Mouse (Mus musculus) heart, postnatal 0 days (tissue): ENCODE data around the gene Tnrc6c. TPM values are rescaled to one million over a fixed set of nuclear protein-coding genes. Genes with fewer than 3 reads are reported as not detected.
"Not testable (repeated sequence)": the region's sequence is repeated elsewhere in the genome, so short reads cannot be mapped to it uniquely, and the experiment has no call there.

Experiments
- ATAC-seq: fragments of 200-750 bp; cut with Nextera tagmentation; 2 replicates; pipeline ENCODE4 v1.8.0; 2017; ENCODE audit warnings: low read depth, moderate number of reproducible peaks, moderate library complexity; ENCODE audit not compliant: insufficient read depth
- DNase-seq: peaks from one replicate; pipeline ENCODE4 v3.0.0-alpha.2; 2016; ENCODE audit warnings: low spot score
- H3K27ac ChIP-seq: fragments of 300-500 bp; sonication (generic); 2 replicates; pipeline ENCODE4 v1.5.1; 2014; ENCODE audit warnings: low read depth, mild to moderate bottlenecking
- H3K27me3 ChIP-seq: fragments of 300-500 bp; sonication (generic); 2 replicates; pipeline ENCODE4 v1.6.1; 2014; ENCODE audit warnings: low read length, mixed read lengths; ENCODE audit not compliant: control insufficient read depth, insufficient read depth
- H3K36me3 ChIP-seq: fragments of 300-500 bp; sonication (generic); replicated peaks from 2 replicates; pipeline ENCODE4 v1.6.1; 2014; ENCODE audit warnings: low read length, mixed read lengths; ENCODE audit not compliant: control insufficient read depth, insufficient read depth
- H3K4me1 ChIP-seq: fragments of 300-500 bp; sonication (generic); 2 replicates; pipeline ENCODE4 v1.6.1; 2014; ENCODE audit warnings: antibody characterized with exemption; ENCODE audit not compliant: control insufficient read depth, insufficient read depth
- H3K4me2 ChIP-seq: fragments of 300-500 bp; sonication (generic); 2 replicates; pipeline ENCODE4 v1.6.1; 2014; ENCODE audit warnings: low read depth, mild to moderate bottlenecking, low read length, moderate library complexity
- H3K4me3 ChIP-seq: fragments of 300-500 bp; sonication (generic); 2 replicates; pipeline ENCODE4 v1.5.1; 2014; ENCODE audit warnings: low read depth, low read length
- H3K9ac ChIP-seq: fragments of 300-500 bp; sonication (generic); replicated peaks from 2 replicates; pipeline ENCODE4 v1.6.1; 2014; ENCODE audit warnings: low read depth, low read length, mixed read lengths
- H3K9me3 ChIP-seq: fragments of 300-500 bp; sonication (generic); replicated peaks from 2 replicates; pipeline ENCODE4 v1.6.1; 2016; ENCODE audit warnings: low read length; ENCODE audit not compliant: control insufficient read depth
- CTCF ChIP-seq: IDR thresholded peaks from 2 replicates; pipeline ENCODE4 v1.5.1; 2016; ENCODE audit warnings: antibody characterized with exemption, control low read depth, low read depth
- EP300 ChIP-seq: IDR thresholded peaks from 2 replicates; pipeline ENCODE4 v1.6.1; 2016; ENCODE audit warnings: antibody characterized with exemption, low read depth
- WGBS: fragments of 180-500 bp; shearing (Covaris S2); extraction: QIAGEN DNeasy Blood & Tissue Kit; methylation state at CpG from one replicate; pipeline ENCODE4 v1.1.7; 2014; 5-methylcytosine and 5-hydroxymethylcytosine counted together
- polyA plus RNA-seq: library from polyadenylated mRNA; unstranded; fragments of >200 nt; fragmentation: Nextera tagmentation; extraction: Ambion mirVana; gene quantifications from 2 replicates; pipeline ENCODE4 v1.2.1, GENCODE M21; 2015
- total RNA-seq: library from RNA; depleted of rRNA; stranded (reverse); fragments of >200 nt; gene quantifications from 2 replicates; pipeline ENCODE4 v1.2.3, GENCODE M21; 2014; ENCODE audit warnings: low replicate concordance

Gene Tnrc6c
- total and polyA plus RNA-seq, 2 experiments from 2014 or later, result 6.8 to 24.4 TPM

GRCm38 (mm10) chr11:117781993-117782704 is 128.1 kb downstream of the Tnrc6c start, which contains the start of the genes Tmc8 and Tmc6:
TSS of gene Tmc8 (plus strand) at chr11:117782076.
TSS of gene Tmc6 (minus strand) at chr11:117782198.
- Histone ChIP-seq H3K9ac (peak within 1 kb of the TSS; percentile 64), H3K4me2 (peak within 1 kb of the TSS; percentile 88), H3K4me3 (peak within 1 kb of the TSS; percentile 54), H3K36me3 (peaks cover 5% of the 10 kb centered on the region; the same call in 1 of the 2 replicates), H3K4me1 (peaks cover 30% of the 10 kb centered on the region), H3K27me3 (no peaks in the 10 kb centered on the region), H3K9me3 (no peaks in the 10 kb centered on the region), H3K27ac (peak within 1 kb of the TSS; percentile 97)
- DNase-seq (no peak), ATAC-seq (no peak)
- TF ChIP-seq CTCF (no peak), EP300 (no peak)
- 32% methylated on average over 21 of the region's 24 CpGs for WGBS

- no peak for TF ChIP-seq CTCF
- no peak for TF ChIP-seq EP300
- DNase-seq (no peak), ATAC-seq (no peak)
- peaks cover 30% of the 10 kb centered on the region for H3K4me1 ChIP-seq
- peak overlapping the region; percentile 97 for H3K27ac ChIP-seq
- WGBS, result 57% methylated on average over 9 of the region's 9 CpGs
- H3K36me3 ChIP-seq, result no peaks in the 10 kb centered on the region; the same call in 1 of the 2 replicates
- peak overlapping the region; percentile 88 for H3K4me2 ChIP-seq
- peak overlapping the region; percentile 44 for H3K9ac ChIP-seq
- H3K9me3 ChIP-seq, result no peaks in the 10 kb centered on the region
- peak overlapping the region; percentile 54 for H3K4me3 ChIP-seq
- H3K27me3 ChIP-seq, result no peaks in the 10 kb centered on the region
Measured at GRCm38 (mm10) chr11:117782705-117783034, 128.6 kb downstream of the Tnrc6c start.

GRCm38 (mm10) chr11:117783089-117783488 is 129.0 kb downstream of the Tnrc6c start:
- Histone ChIP-seq H3K4me1 (peaks cover 30% of the 10 kb centered on the region), H3K4me2 (peak overlapping the region; percentile 88), H3K27ac (peak overlapping the region; percentile 97), H3K27me3 (no peaks in the 10 kb centered on the region), H3K9me3 (no peaks in the 10 kb centered on the region), H3K9ac (peak overlapping the region; percentile 44), H3K4me3 (peak overlapping the region; percentile 54), H3K36me3 (no peaks in the 10 kb centered on the region)
- 3% methylated on average over 31 of the region's 31 CpGs for WGBS
- DNase-seq (no peak), ATAC-seq (peak; percentile 3; the same call in 1 of the 2 replicates)
- TF ChIP-seq CTCF, result peak; percentile 46
- no peak for TF ChIP-seq EP300

DNA sequence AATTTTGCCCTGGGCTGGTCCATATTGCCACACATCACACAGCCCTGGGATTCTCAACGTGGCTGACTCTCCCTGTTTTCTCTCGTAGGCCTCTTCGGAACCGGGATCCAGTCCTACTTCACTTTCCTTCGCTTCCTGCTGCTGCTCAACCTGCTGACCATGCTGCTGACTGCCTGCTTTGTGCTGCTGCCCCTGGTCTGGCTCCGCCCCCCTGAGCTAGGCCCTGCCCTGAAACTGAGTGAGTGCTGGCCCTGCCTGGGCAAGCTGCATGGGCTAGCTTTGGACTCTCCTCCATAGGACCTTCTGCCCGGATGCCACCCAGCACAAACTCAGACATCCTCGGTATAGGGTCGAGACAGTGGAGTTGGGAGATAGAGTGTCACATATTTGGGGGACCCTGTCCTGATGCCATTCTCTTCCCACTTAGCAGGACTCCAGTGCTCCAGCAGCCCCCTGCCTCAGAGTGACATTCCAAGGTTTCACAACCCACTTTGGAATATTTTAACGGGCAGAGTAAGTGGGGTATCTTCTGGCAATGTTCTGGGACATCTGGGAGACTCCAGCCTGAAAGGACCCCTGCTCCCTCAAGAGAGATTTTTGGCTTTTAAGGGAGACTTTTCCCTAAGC is 129.7 kb downstream of the Tnrc6c start:
- no peak overlapping the region for H3K9ac ChIP-seq
- WGBS, result 53% methylated on average over 10 of the region's 10 CpGs
- DNase-seq, result no peak

DNA sequence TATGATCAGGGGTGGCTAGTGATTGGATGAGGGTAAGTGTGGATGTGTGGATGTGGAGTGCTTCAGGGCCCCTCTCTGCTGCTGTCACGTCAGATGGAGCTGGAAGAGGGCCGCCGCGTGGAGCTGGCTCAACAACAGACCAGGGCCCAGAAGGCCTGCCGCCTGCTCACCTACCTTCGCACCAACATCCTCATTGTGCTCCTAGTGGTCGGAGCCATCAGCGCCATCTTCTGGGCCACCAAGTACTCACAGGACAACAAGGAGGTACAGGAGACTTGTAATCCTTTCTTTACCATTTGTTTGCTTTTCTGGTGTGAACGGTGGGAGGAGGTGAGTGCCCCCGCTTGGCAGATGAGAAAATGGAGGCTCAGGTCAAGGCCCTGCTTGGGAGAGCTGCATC is 132.2 kb downstream of the Tnrc6c start:
- WGBS, result 12% methylated on average over 10 of the region's 10 CpGs
- H3K4me3 ChIP-seq, result no peak overlapping the region
- peaks cover 14% of the 10 kb centered on the region for H3K4me1 ChIP-seq
- ATAC-seq (no peak), DNase-seq (peak; percentile 52)
- H3K4me2 ChIP-seq, result no peak overlapping the region
- peak; percentile 80 for TF ChIP-seq CTCF
- TF ChIP-seq EP300, result no peak
- no peak overlapping the region for H3K27ac ChIP-seq
- 0 out of 2 replicates have a peak, but pooled peaks cover 3% of the 10 kb centered on the region for H3K27me3 ChIP-seq
- H3K9ac ChIP-seq, result no peak overlapping the region
- no peaks in the 10 kb centered on the region for H3K36me3 ChIP-seq
- no peaks in the 10 kb centered on the region for H3K9me3 ChIP-seq

More for the DNA sequence above, 129.7 kb downstream of the Tnrc6c start:
- no peak for ATAC-seq
- H3K27ac ChIP-seq, result peak overlapping the region; percentile 49
- no peaks in the 10 kb centered on the region for H3K36me3 ChIP-seq
- TF ChIP-seq CTCF (no peak), EP300 (no peak)
- no peaks in the 10 kb centered on the region for H3K27me3 ChIP-seq
- H3K4me2 ChIP-seq, result peak overlapping the region; percentile 88
- peaks cover 26% of the 10 kb centered on the region for H3K4me1 ChIP-seq
- H3K4me3 ChIP-seq, result peak overlapping the region; percentile 54; the same call in 1 of the 2 replicates
- H3K9me3 ChIP-seq, result no peaks in the 10 kb centered on the region

DNA sequence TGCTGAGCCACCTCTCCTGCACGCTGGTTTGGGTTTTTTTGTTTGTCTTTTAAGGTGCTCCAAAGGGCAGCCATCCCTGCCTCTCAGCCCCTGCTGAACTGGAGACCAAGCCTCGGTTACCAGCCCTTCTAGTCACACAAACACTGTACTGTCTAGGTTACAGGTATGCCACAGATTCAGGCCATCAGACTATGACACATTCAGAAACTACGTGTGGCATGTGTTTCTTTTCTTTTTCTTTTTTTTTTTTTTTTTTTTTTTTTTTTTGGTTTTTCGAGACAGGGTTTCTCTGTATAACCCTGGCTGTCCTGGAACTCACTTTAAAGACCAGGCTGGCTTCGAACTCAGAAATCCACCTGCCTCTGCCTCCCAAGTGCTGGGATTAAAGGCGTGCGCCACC is 134.4 kb downstream of the Tnrc6c start:
- not testable (repeated sequence) for H3K9me3 ChIP-seq, ATAC-seq, H3K27me3 ChIP-seq

More for the DNA sequence above, 134.4 kb downstream of the Tnrc6c start:
- H3K4me3 ChIP-seq, H3K9ac ChIP-seq, H3K4me1 ChIP-seq, H3K4me2 ChIP-seq, DNase-seq, H3K27ac ChIP-seq, H3K36me3 ChIP-seq: not testable (repeated sequence)
- 83% methylated on average over 7 of the region's 7 CpGs for WGBS
